Mouse (Mus musculus): ENCODE data around the gene Zbtb41. TPM values are rescaled to one million over a fixed set of nuclear protein-coding genes. Genes with fewer than 3 reads are reported as not detected.
"Not testable (repeated sequence)": the region's sequence is repeated elsewhere in the genome, so short reads cannot be mapped to it uniquely, and the experiment has no call there.

Zbtb41 gene
- polyA plus RNA-seq, 1 experiment, result 4.4 TPM

GRCm38 (mm10) chr1:139396589-139396988 lies 25.5 kb upstream of the Zbtb41 start:
- no peak for DNase-seq
- TF ChIP-seq POLR2A (IDR thresholded peaks at IDR 0.05; ENCODE audit: control insufficient read depth, extremely low read depth, insufficient read depth, low read length, poor library complexity), result no peak
- TF ChIP-seq CTCF (IDR thresholded peaks at IDR 0.05; ENCODE audit: borderline replicate concordance, control insufficient read depth, extremely low read depth, insufficient read depth, low read length, poor library complexity), result no peak
- no peak overlapping the region for H3K4me3 ChIP-seq (ENCODE audit: control insufficient read depth, insufficient read depth, low read length)
- no peaks in the 10 kb centered on the region for H3K27me3 ChIP-seq (ENCODE audit: control insufficient read depth, insufficient read depth, low read length)
- H3K36me3 ChIP-seq (ENCODE audit: control insufficient read depth, insufficient read depth, low read length), result no peaks in the 10 kb centered on the region
- no peak overlapping the region for H3K27ac ChIP-seq (ENCODE audit: control insufficient read depth, insufficient read depth, low read length)
- WGBS, result 70% methylated on average over 1 of the region's 1 CpGs
- H3K4me1 ChIP-seq (replicated peaks; ENCODE audit: control insufficient read depth, insufficient read depth, low read length), result no peaks in the 10 kb centered on the region

- H3K27ac ChIP-seq (ENCODE audit: control insufficient read depth, insufficient read depth, low read length), result no peak overlapping the region
- no peaks in the 10 kb centered on the region for H3K36me3 ChIP-seq (ENCODE audit: control insufficient read depth, insufficient read depth, low read length)
- no peak overlapping the region for H3K4me3 ChIP-seq (ENCODE audit: control insufficient read depth, insufficient read depth, low read length)
- H3K27me3 ChIP-seq (ENCODE audit: control insufficient read depth, insufficient read depth, low read length), result no peaks in the 10 kb centered on the region
- no peaks in the 10 kb centered on the region for H3K4me1 ChIP-seq (replicated peaks; ENCODE audit: control insufficient read depth, insufficient read depth, low read length)
- TF ChIP-seq CTCF (IDR thresholded peaks at IDR 0.05; ENCODE audit: borderline replicate concordance, control insufficient read depth, extremely low read depth, insufficient read depth, low read length, poor library complexity), result no peak
- no peak for TF ChIP-seq POLR2A (IDR thresholded peaks at IDR 0.05; ENCODE audit: control insufficient read depth, extremely low read depth, insufficient read depth, low read length, poor library complexity)
- DNase-seq, result no peak
Observed at GRCm38 (mm10) chr1:139405766-139406165, 16.3 kb upstream of the Zbtb41 start.

GRCm38 (mm10) chr1:139407701-139408100 lies 14.4 kb upstream of the Zbtb41 start:
- DNase-seq, result no peak
- Histone ChIP-seq H3K4me1 (replicated peaks; ENCODE audit: control insufficient read depth, insufficient read depth, low read length) (no peaks in the 10 kb centered on the region), H3K27ac (ENCODE audit: control insufficient read depth, insufficient read depth, low read length) (no peak overlapping the region), H3K36me3 (ENCODE audit: control insufficient read depth, insufficient read depth, low read length) (no peaks in the 10 kb centered on the region), H3K27me3 (ENCODE audit: control insufficient read depth, insufficient read depth, low read length) (no peaks in the 10 kb centered on the region), H3K4me3 (ENCODE audit: control insufficient read depth, insufficient read depth, low read length) (no peak overlapping the region)
- WGBS, result 65% methylated on average over 5 of the region's 5 CpGs
- TF ChIP-seq CTCF (IDR thresholded peaks at IDR 0.05; ENCODE audit: borderline replicate concordance, control insufficient read depth, extremely low read depth, insufficient read depth, low read length, poor library complexity), result no peak
- TF ChIP-seq POLR2A (IDR thresholded peaks at IDR 0.05; ENCODE audit: control insufficient read depth, extremely low read depth, insufficient read depth, low read length, poor library complexity), result no peak

- 95% methylated on average over 2 of the region's 2 CpGs for WGBS
- H3K4me1 ChIP-seq (replicated peaks; ENCODE audit: control insufficient read depth, insufficient read depth, low read length); H3K27me3 ChIP-seq (ENCODE audit: control insufficient read depth, insufficient read depth, low read length); H3K36me3 ChIP-seq (ENCODE audit: control insufficient read depth, insufficient read depth, low read length); H3K27ac ChIP-seq (ENCODE audit: control insufficient read depth, insufficient read depth, low read length); H3K4me3 ChIP-seq (ENCODE audit: control insufficient read depth, insufficient read depth, low read length); DNase-seq: not testable (repeated sequence)
Observed at GRCm38 (mm10) chr1:139412365-139412764, 9.7 kb upstream of the Zbtb41 start.

GRCm38 (mm10) chr1:139413465-139413864 lies 8.6 kb upstream of the Zbtb41 start:
- Histone ChIP-seq H3K27ac (ENCODE audit: control insufficient read depth, insufficient read depth, low read length) (no peak overlapping the region), H3K4me3 (ENCODE audit: control insufficient read depth, insufficient read depth, low read length) (no peak overlapping the region), H3K4me1 (replicated peaks; ENCODE audit: control insufficient read depth, insufficient read depth, low read length) (no peaks in the 10 kb centered on the region), H3K27me3 (ENCODE audit: control insufficient read depth, insufficient read depth, low read length) (no peaks in the 10 kb centered on the region), H3K36me3 (ENCODE audit: control insufficient read depth, insufficient read depth, low read length) (no peaks in the 10 kb centered on the region)
- no peak for DNase-seq
- 12% methylated on average over 3 of the region's 3 CpGs for WGBS
- no peak for TF ChIP-seq POLR2A (IDR thresholded peaks at IDR 0.05; ENCODE audit: control insufficient read depth, extremely low read depth, insufficient read depth, low read length, poor library complexity)
- TF ChIP-seq CTCF (IDR thresholded peaks at IDR 0.05; ENCODE audit: borderline replicate concordance, control insufficient read depth, extremely low read depth, insufficient read depth, low read length, poor library complexity), result no peak

GRCm38 (mm10) chr1:139421521-139421874 lies 590 bp upstream of the Zbtb41 start:
- 4% methylated on average over 8 of the region's 8 CpGs for WGBS
- no peaks in the 10 kb centered on the region for H3K27me3 ChIP-seq (ENCODE audit: control insufficient read depth, insufficient read depth, low read length)
- H3K4me1 ChIP-seq (replicated peaks; ENCODE audit: control insufficient read depth, insufficient read depth, low read length), result peaks cover 13% of the 10 kb centered on the region
- H3K4me3 ChIP-seq (ENCODE audit: control insufficient read depth, insufficient read depth, low read length), result peak overlapping the region; percentile 71
- DNase-seq, result no peak
- no peaks in the 10 kb centered on the region for H3K36me3 ChIP-seq (ENCODE audit: control insufficient read depth, insufficient read depth, low read length)
- no peak overlapping the region for H3K27ac ChIP-seq (ENCODE audit: control insufficient read depth, insufficient read depth, low read length)
- TF ChIP-seq CTCF (IDR thresholded peaks at IDR 0.05; ENCODE audit: borderline replicate concordance, control insufficient read depth, extremely low read depth, insufficient read depth, low read length, poor library complexity) (no peak), POLR2A (IDR thresholded peaks at IDR 0.05; ENCODE audit: control insufficient read depth, extremely low read depth, insufficient read depth, low read length, poor library complexity) (no peak)

GRCm38 (mm10) chr1:139422941-139423340 lies 853 bp downstream of the Zbtb41 start:
- Histone ChIP-seq H3K4me3 (ENCODE audit: control insufficient read depth, insufficient read depth, low read length) (no peak overlapping the region; the same call in 1 of the 2 replicates), H3K36me3 (ENCODE audit: control insufficient read depth, insufficient read depth, low read length) (no peaks in the 10 kb centered on the region), H3K27ac (ENCODE audit: control insufficient read depth, insufficient read depth, low read length) (no peak overlapping the region), H3K4me1 (replicated peaks; ENCODE audit: control insufficient read depth, insufficient read depth, low read length) (peaks cover 13% of the 10 kb centered on the region), H3K27me3 (ENCODE audit: control insufficient read depth, insufficient read depth, low read length) (no peaks in the 10 kb centered on the region)
- DNase-seq, result peak; percentile 22
- 33% methylated on average over 10 of the region's 10 CpGs for WGBS
- no peak for TF ChIP-seq POLR2A (IDR thresholded peaks at IDR 0.05; ENCODE audit: control insufficient read depth, extremely low read depth, insufficient read depth, low read length, poor library complexity)
- no peak for TF ChIP-seq CTCF (IDR thresholded peaks at IDR 0.05; ENCODE audit: borderline replicate concordance, control insufficient read depth, extremely low read depth, insufficient read depth, low read length, poor library complexity)

Measured in thymus, adult 2 months (tissue).